Mouse (Mus musculus) testis, adult 2 months (tissue): Measurements from ENCODE around the gene Clgn. TPM values are rescaled to one million over a fixed set of nuclear protein-coding genes. Genes with fewer than 3 reads are reported as not detected.

ENCODE experiments used
- H3K27ac ChIP-seq: fragments of 200-500 bp; 2 replicates; pipeline ENCODE4 v1.5.1; 2012; ENCODE audit warnings: low read depth, low read length; ENCODE audit not compliant: control insufficient read depth, insufficient read depth
- H3K27me3 ChIP-seq: fragments of 200-500 bp; 2 replicates; pipeline ENCODE4 v1.6.1; 2012; ENCODE audit warnings: mild to moderate bottlenecking, low read length, moderate library complexity; ENCODE audit not compliant: control insufficient read depth, insufficient read depth
- H3K36me3 ChIP-seq: fragments of 200-500 bp; 2 replicates; pipeline ENCODE4 v1.6.1; 2012; ENCODE audit warnings: mild to moderate bottlenecking, low read length; ENCODE audit not compliant: control insufficient read depth, insufficient read depth
- H3K4me1 ChIP-seq: fragments of 200-500 bp; 2 replicates; pipeline ENCODE4 v1.6.1; 2012; ENCODE audit warnings: low read length; ENCODE audit not compliant: control insufficient read depth, insufficient read depth
- H3K4me3 ChIP-seq: fragments of 200-500 bp; 2 replicates; pipeline ENCODE4 v1.5.1; 2012; ENCODE audit warnings: low read depth, mild to moderate bottlenecking, low read length, moderate library complexity, mixed read lengths; ENCODE audit not compliant: control insufficient read depth
- CTCF ChIP-seq: fragments of 200-500 bp; IDR thresholded peaks from 2 replicates; pipeline ENCODE4 v1.5.1; 2012; ENCODE audit warnings: low read depth, mild to moderate bottlenecking, inconsistent platforms, low read length, moderate library complexity; ENCODE audit not compliant: control insufficient read depth, insufficient read depth, insufficient replicate concordance
- POLR2A ChIP-seq: fragments of 200-500 bp; IDR thresholded peaks from 2 replicates; pipeline ENCODE4 v1.6.1; 2012; ENCODE audit warnings: low read depth, mild to moderate bottlenecking, inconsistent platforms, low read length, moderate library complexity; ENCODE audit not compliant: control insufficient read depth
- polyA plus RNA-seq: library from polyadenylated mRNA; depleted of rRNA; stranded (reverse); fragments of >200 nt; gene quantifications from 2 replicates; pipeline ENCODE4 v1.2.3, GENCODE M21; 2012

The Clgn gene
- polyA plus RNA-seq, 1 experiment = 174 TPM

- H3K27ac ChIP-seq = no peak overlapping the region
- H3K36me3 ChIP-seq = no peaks in the 10 kb centered on the region; the same call in 1 of the 2 replicates
- no peak overlapping the region for H3K4me3 ChIP-seq
- no peak for TF ChIP-seq POLR2A
- no peak for TF ChIP-seq CTCF
- no peaks in the 10 kb centered on the region for H3K4me1 ChIP-seq
- H3K27me3 ChIP-seq = no peaks in the 10 kb centered on the region
Measured at GRCm38 (mm10) chr8:83380141-83380540, 9.5 kb upstream of the Clgn start.

- H3K27ac ChIP-seq = no peak overlapping the region
- H3K4me3 ChIP-seq = no peak overlapping the region
- H3K4me1 ChIP-seq = no peaks in the 10 kb centered on the region
- no peaks in the 10 kb centered on the region; the same call in 1 of the 2 replicates for H3K36me3 ChIP-seq
- H3K27me3 ChIP-seq = no peaks in the 10 kb centered on the region
- TF ChIP-seq CTCF (no peak), POLR2A (no peak)
Measured at GRCm38 (mm10) chr8:83381016-83381415, 8.7 kb upstream of the Clgn start.

- Histone ChIP-seq H3K27ac (no peak overlapping the region), H3K36me3 (no peaks in the 10 kb centered on the region; the same call in 1 of the 2 replicates), H3K4me1 (no peaks in the 10 kb centered on the region), H3K27me3 (no peaks in the 10 kb centered on the region), H3K4me3 (no peak overlapping the region)
- TF ChIP-seq POLR2A (no peak), CTCF (no peak)
Measured at GRCm38 (mm10) chr8:83382850-83383249, 6.8 kb upstream of the Clgn start.

- peaks cover 4% of the 10 kb centered on the region for H3K4me1 ChIP-seq
- no peaks in the 10 kb centered on the region for H3K27me3 ChIP-seq
- no peak for TF ChIP-seq CTCF
- TF ChIP-seq POLR2A = no peak; the same call in 1 of the 2 replicates
- peak overlapping the region; percentile 92 for H3K27ac ChIP-seq
- peak overlapping the region; percentile 94 for H3K4me3 ChIP-seq
- H3K36me3 ChIP-seq = no peaks in the 10 kb centered on the region; the same call in none of the 2 replicates
Measured at GRCm38 (mm10) chr8:83390006-83390701, 487 bp downstream of the Clgn start.

GRCm38 (mm10) chr8:83392521-83392920 is 2.9 kb downstream of the Clgn start:
- TF ChIP-seq POLR2A (no peak), CTCF (no peak)
- Histone ChIP-seq H3K4me3 (no peak overlapping the region), H3K4me1 (peaks cover 4% of the 10 kb centered on the region), H3K27ac (no peak overlapping the region), H3K27me3 (no peaks in the 10 kb centered on the region), H3K36me3 (no peaks in the 10 kb centered on the region; the same call in none of the 2 replicates)

GRCm38 (mm10) chr8:83394325-83394724 is 4.7 kb downstream of the Clgn start:
- H3K36me3 ChIP-seq = peaks cover 4% of the 10 kb centered on the region
- TF ChIP-seq CTCF = no peak
- TF ChIP-seq POLR2A = no peak
- peaks cover 4% of the 10 kb centered on the region for H3K4me1 ChIP-seq
- H3K4me3 ChIP-seq = no peak overlapping the region
- no peak overlapping the region for H3K27ac ChIP-seq
- H3K27me3 ChIP-seq = no peaks in the 10 kb centered on the region

GRCm38 (mm10) chr8:83396680-83397079 is 7.0 kb downstream of the Clgn start:
- H3K36me3 ChIP-seq = peaks cover 4% of the 10 kb centered on the region
- no peak overlapping the region for H3K27ac ChIP-seq
- no peak for TF ChIP-seq CTCF
- TF ChIP-seq POLR2A = no peak
- H3K4me1 ChIP-seq = no peaks in the 10 kb centered on the region
- H3K27me3 ChIP-seq = no peaks in the 10 kb centered on the region
- no peak overlapping the region for H3K4me3 ChIP-seq

GRCm38 (mm10) chr8:83397726-83398125 is 8.1 kb downstream of the Clgn start:
- Histone ChIP-seq H3K36me3 (peaks cover 4% of the 10 kb centered on the region), H3K4me1 (no peaks in the 10 kb centered on the region), H3K27me3 (no peaks in the 10 kb centered on the region), H3K27ac (no peak overlapping the region), H3K4me3 (no peak overlapping the region)
- no peak for TF ChIP-seq CTCF
- no peak for TF ChIP-seq POLR2A
